Mouse (Mus musculus) heart, adult 2 months (tissue): ENCODE results near the gene Cox10.

ENCODE experiments used
- CTCF ChIP-seq: fragments of 200-600 bp; IDR thresholded peaks from 2 replicates; pipeline ENCODE4 v1.8.1; 2022; ENCODE audit warnings: antibody characterized with exemption, mild to moderate bottlenecking, moderate library complexity
- EP300 ChIP-seq: fragments of 200-500 bp; IDR thresholded peaks from 2 replicates; pipeline ENCODE4 v1.6.1; 2011; ENCODE audit warnings: low read depth, low read length, control low read depth; ENCODE audit not compliant: insufficient read depth

GRCm38 (mm10) chr11:64116711-64117110 lies 37.4 kb upstream of the Cox10 start:
- TF ChIP-seq CTCF (no peak), EP300 (no peak)
